Mouse (Mus musculus): ENCODE results near the gene Prr29. TPM values are rescaled to one million over a fixed set of nuclear protein-coding genes. Genes with fewer than 3 reads are reported as not detected.

Gene Prr29
- polyA plus RNA-seq, 1 experiment from 2014 or later: not detected

- Histone ChIP-seq H3K27me3 (no peaks in the 10 kb centered on the region), H3K4me2 (replicated peaks) (no peak overlapping the region), H3K4me1 (no peaks in the 10 kb centered on the region), H3K36me3 (peaks cover 10% of the 10 kb centered on the region; the same call in 1 of the 2 replicates), H3K27ac (no peak overlapping the region), H3K4me3 (no peak overlapping the region), H3K9me3 (no peaks in the 10 kb centered on the region), H3K9ac (no peak overlapping the region)
- no peak for ATAC-seq (ENCODE audit: insufficient number of reproducible peaks, insufficient read depth, low FRiP score, low TSS enrichment)
- 85% methylated on average over 3 of the region's 3 CpGs for WGBS
These were observed 47.5 kb downstream of the Prr29 start for GRCm38 (mm10) chr11:106412641-106413360.

- H3K9ac ChIP-seq: no peak overlapping the region
- H3K4me1 ChIP-seq: no peaks in the 10 kb centered on the region
- H3K4me2 ChIP-seq (replicated peaks): no peak overlapping the region
- ATAC-seq (ENCODE audit: insufficient number of reproducible peaks, insufficient read depth, low FRiP score, low TSS enrichment): no peak
- WGBS: 73% methylated on average over 3 of the region's 3 CpGs
- peaks cover 6% of the 10 kb centered on the region; the same call in 1 of the 2 replicates for H3K36me3 ChIP-seq
- H3K27me3 ChIP-seq: no peaks in the 10 kb centered on the region
- no peak overlapping the region for H3K27ac ChIP-seq
- H3K9me3 ChIP-seq: no peaks in the 10 kb centered on the region
- H3K4me3 ChIP-seq: no peak overlapping the region
These were observed 51.1 kb downstream of the Prr29 start for GRCm38 (mm10) chr11:106416331-106416730.

GRCm38 (mm10) chr11:106417860-106418259 lies 52.6 kb downstream of the Prr29 start:
- Histone ChIP-seq H3K36me3 (peaks cover 5% of the 10 kb centered on the region; the same call in 1 of the 2 replicates), H3K9me3 (no peaks in the 10 kb centered on the region), H3K4me2 (replicated peaks) (no peak overlapping the region), H3K27me3 (no peaks in the 10 kb centered on the region), H3K27ac (no peak overlapping the region), H3K9ac (no peak overlapping the region), H3K4me3 (no peak overlapping the region), H3K4me1 (no peaks in the 10 kb centered on the region)
- ATAC-seq (ENCODE audit: insufficient number of reproducible peaks, insufficient read depth, low FRiP score, low TSS enrichment): no peak
- 92% methylated on average over 2 of the region's 2 CpGs for WGBS

GRCm38 (mm10) chr11:106418622-106419196 lies 53.4 kb downstream of the Prr29 start:
- Histone ChIP-seq H3K36me3 (no peaks in the 10 kb centered on the region; the same call in 1 of the 2 replicates), H3K4me2 (replicated peaks) (no peak overlapping the region), H3K9ac (no peak overlapping the region), H3K4me1 (no peaks in the 10 kb centered on the region), H3K27ac (no peak overlapping the region), H3K4me3 (no peak overlapping the region), H3K27me3 (no peaks in the 10 kb centered on the region), H3K9me3 (no peaks in the 10 kb centered on the region)
- WGBS: 39% methylated on average over 4 of the region's 4 CpGs
- ATAC-seq (ENCODE audit: insufficient number of reproducible peaks, insufficient read depth, low FRiP score, low TSS enrichment): no peak

GRCm38 (mm10) chr11:106419262-106420102 lies 54.2 kb downstream of the Prr29 start:
- Histone ChIP-seq H3K9ac (no peak overlapping the region), H3K4me2 (replicated peaks) (no peak overlapping the region), H3K27ac (no peak overlapping the region), H3K4me1 (no peaks in the 10 kb centered on the region), H3K27me3 (no peaks in the 10 kb centered on the region), H3K36me3 (no peaks in the 10 kb centered on the region; the same call in 1 of the 2 replicates), H3K4me3 (no peak overlapping the region), H3K9me3 (no peaks in the 10 kb centered on the region)
- WGBS: 76% methylated on average over 9 of the region's 9 CpGs
- ATAC-seq (ENCODE audit: insufficient number of reproducible peaks, insufficient read depth, low FRiP score, low TSS enrichment): no peak

GRCm38 (mm10) chr11:106425201-106425600 lies 59.9 kb downstream of the Prr29 start:
- no peak overlapping the region for H3K27ac ChIP-seq
- no peaks in the 10 kb centered on the region for H3K27me3 ChIP-seq
- H3K9ac ChIP-seq: no peak overlapping the region
- peaks cover 4% of the 10 kb centered on the region; the same call in 1 of the 2 replicates for H3K36me3 ChIP-seq
- H3K4me1 ChIP-seq: no peaks in the 10 kb centered on the region
- no peak for ATAC-seq (ENCODE audit: insufficient number of reproducible peaks, insufficient read depth, low FRiP score, low TSS enrichment)
- H3K4me3 ChIP-seq: no peak overlapping the region
- 87% methylated on average over 5 of the region's 5 CpGs for WGBS
- H3K9me3 ChIP-seq: no peaks in the 10 kb centered on the region
- H3K4me2 ChIP-seq (replicated peaks): no peak overlapping the region

- Histone ChIP-seq H3K27ac (no peak overlapping the region), H3K27me3 (no peaks in the 10 kb centered on the region), H3K9ac (no peak overlapping the region), H3K4me1 (no peaks in the 10 kb centered on the region), H3K4me3 (no peak overlapping the region), H3K36me3 (peaks cover 4% of the 10 kb centered on the region; the same call in 1 of the 2 replicates), H3K9me3 (no peaks in the 10 kb centered on the region), H3K4me2 (replicated peaks) (no peak overlapping the region)
- WGBS: 92% methylated on average over 4 of the region's 4 CpGs
- no peak for ATAC-seq (ENCODE audit: insufficient number of reproducible peaks, insufficient read depth, low FRiP score, low TSS enrichment)
These were observed 61.2 kb downstream of the Prr29 start for GRCm38 (mm10) chr11:106426447-106426846.

Other genes with a start within 250 kb of the Prr29 start
- gene Gm10840, start 204.6 kb upstream of the Prr29 start, polyA plus RNA-seq (2016; fragmentation: Nextera tagmentation; extraction: Ambion mirVana): not detected in 2 replicates
- 467 and 469 TPM in 2 replicates for gene Limd2, start 204.6 kb upstream of the Prr29 start, polyA plus RNA-seq (2016; fragmentation: Nextera tagmentation; extraction: Ambion mirVana)
- gene Strada, start 163.3 kb upstream of the Prr29 start, polyA plus RNA-seq (2016; fragmentation: Nextera tagmentation; extraction: Ambion mirVana): 34.8 and 35.4 TPM in 2 replicates
- gene Ccdc47, start 149.1 kb upstream of the Prr29 start, polyA plus RNA-seq (2016; fragmentation: Nextera tagmentation; extraction: Ambion mirVana): 79.4 and 81.7 TPM in 2 replicates
- gene Ddx42, start 148.5 kb upstream of the Prr29 start, polyA plus RNA-seq (2016; fragmentation: Nextera tagmentation; extraction: Ambion mirVana): 103 and 104 TPM in 2 replicates
- gene Ftsj3, start 109.4 kb upstream of the Prr29 start, polyA plus RNA-seq (2016; fragmentation: Nextera tagmentation; extraction: Ambion mirVana): 63.3 and 67.0 TPM in 2 replicates
- 315 and 316 TPM in 2 replicates for gene Psmc5, start 109.3 kb upstream of the Prr29 start, polyA plus RNA-seq (2016; fragmentation: Nextera tagmentation; extraction: Ambion mirVana)
- gene Smarcd2, start 92.5 kb upstream of the Prr29 start, polyA plus RNA-seq (2016; fragmentation: Nextera tagmentation; extraction: Ambion mirVana): 71.5 and 75.1 TPM in 2 replicates
- gene Tcam1, start 88.8 kb upstream of the Prr29 start, polyA plus RNA-seq (2016; fragmentation: Nextera tagmentation; extraction: Ambion mirVana): 0.24 and 0.47 TPM in 2 replicates
- not detected in 2 replicates for gene Gh, start 63.6 kb upstream of the Prr29 start, polyA plus RNA-seq (2016; fragmentation: Nextera tagmentation; extraction: Ambion mirVana)
- gene Cd79b, start 50.7 kb upstream of the Prr29 start, polyA plus RNA-seq (2016; fragmentation: Nextera tagmentation; extraction: Ambion mirVana): 1.5 and 1.7 TPM in 2 replicates
- gene Scn4a, start 12.2 kb upstream of the Prr29 start, polyA plus RNA-seq (2016; fragmentation: Nextera tagmentation; extraction: Ambion mirVana): 0.05 and 0.09 TPM in 2 replicates
- gene Icam2, start 22.6 kb downstream of the Prr29 start, polyA plus RNA-seq (2016; fragmentation: Nextera tagmentation; extraction: Ambion mirVana): 23.9 and 29.8 TPM in 2 replicates
- 6.4 and 8.1 TPM in 2 replicates for gene Ern1, start 122.4 kb downstream of the Prr29 start, polyA plus RNA-seq (2016; fragmentation: Nextera tagmentation; extraction: Ambion mirVana)
- 8.3 and 9.4 TPM in 2 replicates for gene Tex2, start 248.0 kb downstream of the Prr29 start, polyA plus RNA-seq (2016; fragmentation: Nextera tagmentation; extraction: Ambion mirVana)